Mouse (Mus musculus) embryonic facial prominence, embryonic 10.5 days (tissue): ENCODE measurements at regions not wholly inside any gene's neighbourhood (a gene's known extent, or its start where the extent isn't known, plus 50 kb on each side); places are given as distances from the start of the nearest gene placed in this dataset.

Experiments
- DNase-seq: peaks from one replicate; pipeline ENCODE4 v3.0.0-alpha.2; 2017; ENCODE audit warnings: low spot score
- H3K27ac ChIP-seq: fragments of 300-500 bp; sonication (generic); replicated peaks from 2 replicates; pipeline ENCODE4 v1.5.1; 2016; ENCODE audit warnings: mild to moderate bottlenecking
- H3K27me3 ChIP-seq: fragments of 300-500 bp; sonication (generic); replicated peaks from 2 replicates; pipeline ENCODE4 v1.6.1; 2016; ENCODE audit warnings: low read depth, mild to moderate bottlenecking; ENCODE audit not compliant: poor library complexity, severe bottlenecking
- H3K36me3 ChIP-seq: fragments of 300-500 bp; sonication (generic); replicated peaks from 2 replicates; pipeline ENCODE4 v1.6.1; 2016; ENCODE audit warnings: mild to moderate bottlenecking, moderate library complexity
- H3K4me1 ChIP-seq: fragments of 300-500 bp; sonication (generic); 2 replicates; pipeline ENCODE4 v1.6.1; 2016
- H3K4me3 ChIP-seq: fragments of 300-500 bp; sonication (generic); 2 replicates; pipeline ENCODE4 v1.5.1; 2016; ENCODE audit warnings: mild to moderate bottlenecking, moderate library complexity
- H3K9me3 ChIP-seq: fragments of 300-500 bp; sonication (generic); 2 replicates; pipeline ENCODE4 v1.6.1; 2016; ENCODE audit warnings: mild to moderate bottlenecking
- WGBS: fragments of 180-500 bp; shearing (Covaris S2); methylation state at CpG from one replicate; pipeline ENCODE4 v1.1.7; 2016; 5-methylcytosine and 5-hydroxymethylcytosine counted together

DNA sequence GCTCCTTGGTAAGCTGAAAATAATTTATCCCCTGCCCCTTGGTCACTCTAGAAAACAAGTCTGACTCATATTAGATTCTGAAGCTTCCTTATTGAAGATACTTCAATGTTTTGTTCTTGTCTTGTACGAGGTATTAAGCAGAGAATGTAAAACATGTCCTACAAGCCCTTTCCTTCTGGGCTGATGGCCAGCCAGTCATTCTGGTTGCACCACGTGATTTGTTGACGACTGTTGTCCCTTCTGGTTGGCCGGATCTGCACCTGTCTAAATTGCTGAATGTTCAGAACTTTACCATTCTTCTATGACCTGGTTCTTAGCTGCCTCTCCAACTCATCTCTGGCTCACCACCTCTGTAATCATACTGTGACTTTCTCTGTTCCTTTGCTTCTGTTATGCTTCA lies 220.9 kb upstream of the Prdm1 start:
- Histone ChIP-seq H3K36me3 (no peaks in the 10 kb centered on the region), H3K4me3 (no peak overlapping the region), H3K9me3 (no peaks in the 10 kb centered on the region), H3K27ac (no peak overlapping the region), H3K4me1 (peaks cover 18% of the 10 kb centered on the region; the same call in 1 of the 2 replicates), H3K27me3 (no peaks in the 10 kb centered on the region)
- WGBS, result 83% methylated on average over 4 of the region's 4 CpGs
- DNase-seq, result no peak

DNA sequence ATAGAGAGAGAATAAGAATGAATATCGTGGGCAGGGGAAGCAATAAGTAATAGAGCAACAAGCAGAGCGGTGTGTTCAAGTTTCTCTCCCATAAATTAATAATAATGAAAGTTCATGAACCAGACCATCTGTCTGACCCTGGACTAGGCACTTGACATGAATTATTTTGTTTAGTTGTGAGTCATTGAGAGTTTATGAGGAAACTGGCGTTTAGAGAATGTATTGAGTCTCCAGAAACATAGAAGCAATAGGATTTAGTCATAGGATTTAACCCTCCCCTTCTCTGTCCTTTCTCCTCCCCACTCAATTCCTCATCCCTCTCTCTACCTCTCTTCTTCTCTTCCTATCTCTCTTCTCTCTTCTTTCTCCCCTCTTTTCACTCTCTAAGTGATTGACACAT lies 219.1 kb upstream of the Prdm1 start:
- DNase-seq, result no peak
- H3K4me3 ChIP-seq, result no peak overlapping the region
- H3K27me3 ChIP-seq, result no peaks in the 10 kb centered on the region
- no peak overlapping the region for H3K27ac ChIP-seq
- 83% methylated on average over 3 of the region's 3 CpGs for WGBS
- no peaks in the 10 kb centered on the region for H3K36me3 ChIP-seq
- no peaks in the 10 kb centered on the region for H3K9me3 ChIP-seq
- peaks cover 13% of the 10 kb centered on the region; the same call in 1 of the 2 replicates for H3K4me1 ChIP-seq

DNA sequence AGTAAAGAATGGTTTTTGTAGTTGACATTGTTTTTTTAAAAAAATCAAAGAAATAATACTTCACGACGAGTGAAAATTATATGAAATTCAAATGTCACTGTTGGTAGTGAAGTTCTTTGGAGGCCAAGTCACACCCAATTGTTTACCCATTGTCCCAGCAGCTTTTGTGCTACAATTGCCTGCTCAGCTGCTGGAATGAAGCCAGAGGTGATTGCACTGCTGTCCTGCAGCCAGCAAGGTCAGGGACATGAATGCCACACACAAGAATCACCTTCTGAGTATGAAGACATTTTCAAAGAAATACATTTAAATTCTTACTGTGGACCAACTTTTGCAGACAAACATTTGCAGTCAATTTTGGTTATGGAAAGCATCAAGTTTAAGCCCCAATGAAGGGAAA lies 215.9 kb upstream of the Prdm1 start:
- H3K27ac ChIP-seq, result no peak overlapping the region
- WGBS, result 77% methylated on average over 2 of the region's 2 CpGs
- H3K4me1 ChIP-seq, result no peaks in the 10 kb centered on the region
- no peaks in the 10 kb centered on the region for H3K27me3 ChIP-seq
- H3K36me3 ChIP-seq, result no peaks in the 10 kb centered on the region
- no peak overlapping the region for H3K4me3 ChIP-seq
- H3K9me3 ChIP-seq, result no peaks in the 10 kb centered on the region
- no peak for DNase-seq

DNA sequence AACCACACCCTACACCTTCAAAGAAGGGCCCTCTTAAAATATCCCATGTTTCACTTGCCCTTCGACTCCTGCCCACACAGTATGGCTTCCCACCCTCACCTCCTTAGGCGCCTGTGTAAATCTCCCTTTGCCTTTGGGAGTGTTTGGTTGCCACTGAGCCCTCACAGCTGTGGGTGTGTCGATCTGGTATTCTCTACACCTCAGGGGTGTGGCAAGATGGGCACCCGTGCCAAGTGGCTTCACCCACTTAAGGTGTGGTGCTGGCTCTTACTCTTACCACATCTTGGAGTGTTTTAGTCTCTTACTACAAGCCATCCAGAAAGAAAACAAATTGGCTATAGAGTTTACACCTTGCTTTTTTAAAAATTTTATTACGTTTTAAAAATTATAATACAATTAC lies 205.3 kb upstream of the Prdm1 start:
- WGBS, result 86% methylated on average over 5 of the region's 5 CpGs
- no peak for DNase-seq
- H3K36me3 ChIP-seq, result no peaks in the 10 kb centered on the region
- H3K4me3 ChIP-seq, result no peak overlapping the region
- no peaks in the 10 kb centered on the region for H3K9me3 ChIP-seq
- no peak overlapping the region for H3K27ac ChIP-seq
- no peaks in the 10 kb centered on the region for H3K4me1 ChIP-seq
- H3K27me3 ChIP-seq, result no peaks in the 10 kb centered on the region

DNA sequence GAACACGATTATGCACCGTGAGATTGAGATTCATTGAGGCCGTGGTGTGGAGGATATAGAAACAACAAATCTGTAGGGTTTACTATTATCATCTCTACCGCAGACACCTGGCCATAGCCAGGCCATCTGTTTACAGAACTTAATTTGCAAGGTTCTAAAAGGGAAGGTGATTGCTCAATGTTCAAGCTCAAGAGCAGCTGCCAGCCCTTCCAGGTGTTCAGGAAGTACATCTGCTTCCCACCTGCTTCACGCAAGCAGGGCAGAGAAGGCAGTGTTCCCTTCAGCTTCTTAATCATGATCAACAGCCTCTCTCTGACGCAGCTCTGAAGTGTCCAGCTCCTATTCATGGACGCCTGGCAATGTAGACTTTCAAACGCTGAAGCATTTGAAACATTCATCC lies 202.4 kb upstream of the Prdm1 start:
- Histone ChIP-seq H3K4me3 (no peak overlapping the region), H3K27ac (no peak overlapping the region), H3K36me3 (no peaks in the 10 kb centered on the region), H3K9me3 (no peaks in the 10 kb centered on the region), H3K4me1 (no peaks in the 10 kb centered on the region), H3K27me3 (no peaks in the 10 kb centered on the region)
- DNase-seq, result no peak
- 86% methylated on average over 8 of the region's 8 CpGs for WGBS

DNA sequence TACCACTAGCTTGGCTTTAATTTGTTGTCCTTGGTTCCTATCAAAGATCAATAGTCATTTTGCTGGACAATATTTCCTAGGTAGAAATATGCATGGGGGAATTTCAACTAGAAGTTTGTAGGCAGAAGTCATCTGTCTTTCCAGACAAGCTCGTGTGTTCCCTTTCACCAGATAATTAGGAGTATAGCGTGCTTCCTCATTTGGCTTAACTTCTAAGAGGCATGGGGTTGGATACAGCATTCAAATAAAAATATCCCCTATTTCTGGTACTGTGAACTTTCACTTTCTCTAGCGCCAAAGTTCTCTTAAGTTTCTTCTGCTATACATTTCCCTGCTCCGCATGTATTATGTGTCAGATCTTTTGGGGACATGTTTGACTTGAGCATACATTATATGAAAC lies 200.7 kb upstream of the Prdm1 start:
- Histone ChIP-seq H3K27ac (no peak overlapping the region), H3K27me3 (no peaks in the 10 kb centered on the region), H3K36me3 (no peaks in the 10 kb centered on the region), H3K4me3 (no peak overlapping the region), H3K9me3 (no peaks in the 10 kb centered on the region), H3K4me1 (no peaks in the 10 kb centered on the region)
- DNase-seq, result no peak
- WGBS, result 94% methylated on average over 4 of the region's 4 CpGs

DNA sequence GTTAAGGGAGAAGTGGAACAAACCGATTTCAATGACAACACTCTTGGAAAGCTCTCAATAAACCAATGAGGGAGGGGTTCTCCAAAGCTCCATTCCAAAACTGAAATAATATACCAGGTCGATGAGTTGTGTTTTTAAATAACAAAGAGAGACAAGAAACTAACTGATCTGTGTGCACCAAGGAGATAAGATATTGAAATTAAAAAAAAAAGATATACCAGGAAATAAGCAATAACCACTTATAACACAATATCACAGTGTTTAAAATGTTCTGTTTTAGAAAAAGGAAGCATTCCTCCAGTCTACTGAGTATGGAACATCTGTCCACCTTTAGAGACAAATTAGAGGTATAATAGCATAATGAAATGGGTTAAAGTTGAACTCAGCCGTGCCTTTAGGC lies 196.3 kb upstream of the Prdm1 start:
- H3K27me3 ChIP-seq, result no peaks in the 10 kb centered on the region
- H3K4me3 ChIP-seq, result no peak overlapping the region
- WGBS, result 68% methylated on average over 3 of the region's 3 CpGs
- no peak for DNase-seq
- H3K4me1 ChIP-seq, result no peaks in the 10 kb centered on the region
- H3K27ac ChIP-seq, result no peak overlapping the region
- H3K9me3 ChIP-seq, result no peaks in the 10 kb centered on the region
- H3K36me3 ChIP-seq, result no peaks in the 10 kb centered on the region

DNA sequence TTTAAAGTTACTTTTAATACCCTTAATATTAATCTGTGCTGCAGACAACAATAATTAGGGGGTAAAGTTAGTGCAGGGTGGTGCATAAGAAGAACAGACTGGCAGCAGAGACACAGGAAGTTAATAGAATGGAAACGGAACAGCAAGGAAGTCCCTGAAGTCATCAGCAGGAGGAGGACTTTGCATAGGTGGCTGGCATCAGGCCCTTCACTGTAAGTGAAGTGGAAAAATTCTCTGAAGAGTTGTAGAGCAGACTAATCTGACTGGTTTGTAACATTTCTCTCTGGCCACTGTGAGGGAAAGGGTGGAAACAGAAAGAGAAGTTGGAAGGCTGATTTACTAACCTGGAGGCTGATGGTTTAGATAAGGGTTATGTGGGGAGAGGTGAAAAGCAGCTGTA lies 195.5 kb upstream of the Prdm1 start:
- DNase-seq, result no peak
- no peak overlapping the region for H3K4me3 ChIP-seq
- WGBS, result 73% methylated on average over 1 of the region's 1 CpGs
- H3K36me3 ChIP-seq, result no peaks in the 10 kb centered on the region
- H3K27me3 ChIP-seq, result no peaks in the 10 kb centered on the region
- no peaks in the 10 kb centered on the region for H3K4me1 ChIP-seq
- no peaks in the 10 kb centered on the region for H3K9me3 ChIP-seq
- H3K27ac ChIP-seq, result no peak overlapping the region

DNA sequence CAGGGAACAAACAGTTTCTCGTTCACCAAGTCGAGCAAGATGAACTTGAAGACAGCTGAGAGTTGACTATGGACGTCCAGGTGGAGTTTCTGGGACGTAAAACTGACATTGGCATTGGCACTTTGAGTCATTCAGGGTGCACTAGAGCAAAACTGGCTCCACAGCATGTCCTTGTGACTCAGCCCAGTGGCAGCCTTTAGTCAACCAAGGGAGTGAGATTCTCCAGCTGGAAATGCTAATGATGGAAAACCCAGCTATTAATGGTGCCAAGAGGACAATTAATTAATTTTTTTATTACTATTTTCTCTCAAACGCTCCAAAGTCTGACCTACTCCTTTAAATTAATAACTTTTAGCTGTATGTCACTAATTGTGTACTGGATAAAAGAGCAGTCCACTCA lies 195.0 kb upstream of the Prdm1 start:
- Histone ChIP-seq H3K4me3 (no peak overlapping the region), H3K9me3 (no peaks in the 10 kb centered on the region), H3K4me1 (no peaks in the 10 kb centered on the region), H3K27me3 (no peaks in the 10 kb centered on the region), H3K27ac (no peak overlapping the region), H3K36me3 (no peaks in the 10 kb centered on the region)
- no peak for DNase-seq
- 86% methylated on average over 5 of the region's 5 CpGs for WGBS

DNA sequence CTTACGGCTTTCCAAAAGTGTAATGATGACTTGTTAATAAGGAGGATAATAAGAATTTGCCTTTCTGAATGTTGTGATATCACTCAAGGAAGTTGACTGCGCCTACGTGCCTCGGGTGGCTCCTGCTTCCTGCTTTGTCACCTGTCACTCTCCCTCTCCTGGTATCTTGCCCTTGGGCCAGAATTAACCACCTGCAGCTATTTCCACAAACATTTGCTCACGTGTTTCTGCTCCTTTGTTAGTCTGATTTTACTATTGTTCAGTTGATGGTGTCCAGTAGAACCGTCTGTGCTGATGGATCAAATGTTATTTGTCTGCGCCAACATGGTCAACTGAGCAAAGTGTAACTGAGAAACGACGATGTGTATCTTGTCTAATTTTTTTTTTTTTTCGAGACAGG lies 193.4 kb upstream of the Prdm1 start:
- Histone ChIP-seq H3K27ac (no peak overlapping the region), H3K9me3 (no peaks in the 10 kb centered on the region), H3K36me3 (no peaks in the 10 kb centered on the region), H3K27me3 (no peaks in the 10 kb centered on the region), H3K4me1 (no peaks in the 10 kb centered on the region), H3K4me3 (no peak overlapping the region)
- DNase-seq, result no peak
- 88% methylated on average over 10 of the region's 10 CpGs for WGBS

DNA sequence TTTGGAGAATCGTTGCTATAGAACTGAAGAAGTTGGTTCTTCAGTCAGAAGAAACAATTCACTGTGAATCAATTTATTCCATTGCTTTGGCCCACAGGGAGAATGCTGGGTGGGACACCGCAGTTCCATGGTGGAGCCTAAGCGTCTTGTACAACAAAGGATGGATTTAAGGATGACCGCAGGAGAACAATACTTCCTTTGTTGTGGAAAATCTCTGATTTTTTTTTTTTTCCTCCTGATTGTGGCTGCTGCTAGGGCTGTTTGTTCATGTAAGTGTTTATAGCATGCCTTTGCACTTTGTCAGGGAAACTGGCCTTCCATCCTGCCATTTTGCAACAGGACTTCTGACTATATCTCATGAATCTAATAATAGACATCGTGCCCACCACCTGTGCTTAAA lies 188.3 kb upstream of the Prdm1 start:
- no peaks in the 10 kb centered on the region for H3K4me1 ChIP-seq
- no peaks in the 10 kb centered on the region for H3K27me3 ChIP-seq
- no peaks in the 10 kb centered on the region for H3K36me3 ChIP-seq
- 58% methylated on average over 5 of the region's 5 CpGs for WGBS
- H3K4me3 ChIP-seq, result no peak overlapping the region
- DNase-seq, result no peak
- no peak overlapping the region for H3K27ac ChIP-seq
- no peaks in the 10 kb centered on the region for H3K9me3 ChIP-seq

DNA sequence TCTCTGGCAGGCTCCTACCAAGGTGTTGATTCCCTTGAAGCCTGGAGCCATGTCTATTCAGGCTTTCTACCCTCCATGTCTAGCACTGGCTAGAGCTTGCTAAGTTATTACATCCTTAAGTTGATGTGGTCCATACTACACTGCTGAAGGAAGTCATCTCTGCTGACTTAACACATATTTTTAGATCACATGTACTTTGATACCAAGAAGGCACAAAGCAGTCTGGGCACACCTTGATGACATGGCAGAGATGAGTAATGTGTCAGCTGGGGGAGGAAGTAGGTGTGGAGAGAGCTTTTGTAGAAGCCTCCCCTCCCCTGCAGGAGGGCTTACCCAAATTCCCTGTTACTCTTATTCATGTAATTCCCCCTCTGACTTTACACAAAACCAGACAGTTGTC lies 187.6 kb upstream of the Prdm1 start:
- no peak for DNase-seq
- H3K36me3 ChIP-seq, result no peaks in the 10 kb centered on the region
- no peaks in the 10 kb centered on the region for H3K9me3 ChIP-seq
- no peak overlapping the region for H3K4me3 ChIP-seq
- no peaks in the 10 kb centered on the region for H3K27me3 ChIP-seq
- H3K27ac ChIP-seq, result no peak overlapping the region
- H3K4me1 ChIP-seq, result no peaks in the 10 kb centered on the region

DNA sequence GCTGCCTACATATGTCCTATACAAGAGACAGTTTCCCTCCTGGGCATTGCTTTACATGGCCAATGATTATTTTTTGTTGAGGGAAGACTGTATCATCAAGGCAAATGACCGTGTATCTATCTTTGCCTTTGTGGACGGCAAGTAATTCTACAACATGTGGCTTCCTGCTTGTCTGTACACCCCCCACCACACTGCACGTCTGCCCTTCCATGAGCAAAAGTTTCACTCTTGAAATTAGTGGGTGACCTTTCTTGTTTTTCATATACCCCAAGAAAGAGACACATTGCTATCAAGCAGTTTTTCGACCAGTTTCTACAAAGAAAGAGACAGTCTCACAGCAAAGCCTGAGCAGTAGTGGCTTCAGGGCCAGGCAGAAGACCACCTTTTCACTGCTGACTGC lies 180.5 kb upstream of the Prdm1 start:
- no peaks in the 10 kb centered on the region for H3K36me3 ChIP-seq
- no peaks in the 10 kb centered on the region for H3K9me3 ChIP-seq
- H3K27ac ChIP-seq, result no peak overlapping the region
- WGBS, result 85% methylated on average over 4 of the region's 4 CpGs
- no peak overlapping the region for H3K4me3 ChIP-seq
- H3K4me1 ChIP-seq, result no peaks in the 10 kb centered on the region
- DNase-seq, result no peak
- H3K27me3 ChIP-seq, result no peaks in the 10 kb centered on the region

DNA sequence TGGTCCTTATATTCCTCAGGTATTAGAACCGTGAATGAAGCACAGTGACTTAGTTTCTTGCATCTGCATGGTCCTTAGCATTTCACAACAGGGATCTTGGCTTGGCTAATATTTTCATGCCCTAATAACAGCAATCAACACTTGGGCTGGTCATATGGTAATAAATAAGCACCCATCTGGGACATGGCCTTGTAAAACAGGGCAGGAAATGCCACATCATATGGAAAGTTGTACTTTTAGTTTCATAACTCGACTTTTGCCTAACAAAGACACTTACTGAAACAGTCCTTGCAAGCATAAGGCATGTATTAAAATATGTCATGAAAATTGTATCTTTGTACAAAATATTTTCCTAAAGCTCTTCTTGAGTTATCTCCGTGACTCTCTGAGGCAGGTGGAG lies 175.8 kb upstream of the Prdm1 start:
- H3K27me3 ChIP-seq, result no peaks in the 10 kb centered on the region
- WGBS, result 90% methylated on average over 3 of the region's 3 CpGs
- no peaks in the 10 kb centered on the region for H3K4me1 ChIP-seq
- H3K36me3 ChIP-seq, result no peaks in the 10 kb centered on the region
- no peaks in the 10 kb centered on the region for H3K9me3 ChIP-seq
- H3K27ac ChIP-seq, result no peak overlapping the region
- no peak overlapping the region for H3K4me3 ChIP-seq
- no peak for DNase-seq
